Mouse (Mus musculus): ENCODE measurements around the gene Tmem132c.
"Not testable (repeated sequence)": the region's sequence is repeated elsewhere in the genome, so short reads cannot be mapped to it uniquely, and the experiment has no call there.

Tmem132c gene

DNA sequence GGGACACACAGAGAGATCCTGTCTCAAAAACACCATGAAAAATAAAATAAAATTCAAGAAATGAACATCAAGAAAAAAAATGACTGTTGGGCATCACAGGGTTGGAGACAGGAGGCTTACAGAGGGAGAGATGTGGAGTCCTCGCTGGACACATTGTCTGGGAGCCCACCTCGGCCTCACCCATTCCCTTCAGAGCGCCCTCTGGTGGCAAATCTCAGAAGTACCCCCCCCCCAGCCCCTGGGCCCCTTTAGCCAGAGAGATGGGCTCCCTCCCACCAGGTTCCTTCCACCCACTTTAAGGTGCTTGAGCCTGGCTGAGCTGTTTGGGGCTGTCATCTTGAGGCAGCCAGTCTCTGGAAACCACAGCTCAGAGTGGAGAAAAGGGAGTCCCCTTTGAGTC lies 99.5 kb downstream of the Tmem132c start:
- DNase-seq (ENCODE audit: inconsistent ontology term), result no peak

DNA sequence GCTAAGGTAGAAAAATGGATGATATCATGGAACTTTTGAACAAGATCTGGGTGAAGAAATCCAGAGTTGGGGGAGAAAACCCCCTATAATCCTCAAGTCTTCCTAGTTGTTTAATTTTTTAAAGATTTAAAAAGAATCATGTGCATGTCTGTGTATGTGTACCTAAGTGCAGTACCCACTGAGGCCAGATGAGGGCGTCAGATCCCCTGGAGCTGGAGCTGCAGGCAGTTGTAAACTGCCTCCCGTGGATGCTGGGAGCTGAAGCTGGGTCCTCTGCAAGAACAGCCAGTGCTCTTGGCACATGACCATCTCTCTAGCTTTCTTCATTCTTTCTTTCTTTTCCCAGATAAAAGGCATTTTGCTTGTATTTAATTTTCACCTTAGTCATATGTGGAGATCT lies 103.1 kb downstream of the Tmem132c start:
- DNase-seq (ENCODE audit: inconsistent ontology term), result no peak

DNA sequence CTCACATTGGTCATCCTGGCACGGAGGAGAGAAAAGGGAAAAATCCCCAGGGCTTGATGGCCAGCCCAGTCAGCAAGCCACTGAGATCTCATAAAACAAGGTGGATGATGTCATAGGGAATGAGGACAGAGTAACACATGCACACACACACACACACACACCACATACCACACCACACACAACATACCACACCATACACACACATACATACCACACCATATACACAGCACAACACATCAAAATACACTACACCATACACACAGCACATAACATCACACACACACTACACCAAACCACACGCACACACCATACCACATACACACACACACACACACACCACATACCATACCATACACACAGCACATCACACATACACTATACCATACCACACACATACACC lies 104.8 kb downstream of the Tmem132c start:
- no peak for DNase-seq (ENCODE audit: inconsistent ontology term)

DNA sequence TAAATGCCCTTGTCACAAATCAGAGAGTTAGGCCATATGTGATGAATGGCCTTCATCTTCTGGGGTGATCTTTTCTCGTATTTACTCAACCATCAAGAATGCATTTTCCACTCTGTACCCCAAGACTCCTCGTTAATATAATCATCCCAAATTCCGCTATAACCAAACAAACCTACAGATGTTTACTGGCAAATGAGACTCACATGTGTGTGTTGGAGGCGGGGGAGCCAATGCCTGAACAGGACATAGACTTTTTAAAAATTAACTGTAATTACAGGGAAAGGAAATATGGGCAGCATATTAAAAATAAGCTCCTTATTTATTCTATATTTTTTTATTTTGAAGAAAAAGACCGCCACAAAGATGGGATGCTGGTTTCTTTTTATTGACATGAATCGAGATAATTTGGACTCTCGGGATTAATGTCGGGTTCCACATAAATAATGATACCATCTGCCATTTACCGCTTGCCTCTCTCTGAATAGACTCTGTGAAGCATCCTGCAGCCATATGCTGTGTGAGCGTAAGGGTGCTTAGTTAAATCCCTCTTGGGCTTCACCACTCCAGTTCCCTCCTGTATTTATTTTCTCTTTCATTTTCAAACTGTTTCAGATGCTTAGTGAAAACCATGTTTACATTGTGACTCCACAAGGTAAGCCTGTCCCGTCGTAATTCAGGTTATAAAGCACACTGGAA lies 105.6 kb downstream of the Tmem132c start:
- no peak for DNase-seq (ENCODE audit: inconsistent ontology term)

DNA sequence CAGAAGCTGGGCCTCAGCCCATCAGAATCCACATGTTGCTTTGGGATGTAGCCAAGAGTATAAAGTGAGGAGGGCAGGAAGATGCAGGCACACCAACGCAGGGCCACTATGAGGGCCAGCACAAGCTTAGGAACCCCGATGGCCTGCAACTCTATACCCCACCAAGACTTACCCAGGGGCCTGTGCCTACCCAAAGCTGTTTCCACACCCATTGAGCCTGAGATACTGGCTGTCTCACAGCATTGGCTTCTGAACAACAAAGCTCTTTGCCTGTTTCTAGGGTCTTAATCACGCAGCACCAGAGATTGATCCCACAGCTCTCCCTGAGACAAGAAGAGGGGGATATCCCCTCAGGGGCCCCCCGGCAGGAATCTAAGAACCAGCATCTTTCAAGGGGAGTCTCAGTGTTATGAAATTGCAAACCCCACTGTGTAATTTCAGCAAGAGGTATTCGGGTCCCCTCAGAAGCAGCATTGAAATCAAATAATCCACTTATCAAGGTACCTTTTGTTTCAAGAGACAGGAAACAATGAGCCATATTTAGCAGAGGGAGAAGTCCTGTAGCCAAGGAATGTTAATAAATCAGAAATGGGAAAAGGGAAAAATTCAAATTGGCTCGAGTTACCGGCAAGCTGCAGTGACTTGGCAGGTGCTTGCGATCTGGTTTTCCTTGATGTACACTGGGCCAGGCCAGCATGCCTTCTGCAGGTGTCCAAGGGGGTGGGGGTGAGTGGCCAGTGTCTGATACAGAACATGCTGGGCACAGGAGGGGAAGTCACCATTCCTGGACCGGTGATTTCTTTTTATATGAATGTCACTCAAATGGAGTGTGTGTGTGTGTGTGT lies 107.8 kb downstream of the Tmem132c start:
- peak; percentile 85 for DNase-seq (ENCODE audit: inconsistent ontology term)

DNA sequence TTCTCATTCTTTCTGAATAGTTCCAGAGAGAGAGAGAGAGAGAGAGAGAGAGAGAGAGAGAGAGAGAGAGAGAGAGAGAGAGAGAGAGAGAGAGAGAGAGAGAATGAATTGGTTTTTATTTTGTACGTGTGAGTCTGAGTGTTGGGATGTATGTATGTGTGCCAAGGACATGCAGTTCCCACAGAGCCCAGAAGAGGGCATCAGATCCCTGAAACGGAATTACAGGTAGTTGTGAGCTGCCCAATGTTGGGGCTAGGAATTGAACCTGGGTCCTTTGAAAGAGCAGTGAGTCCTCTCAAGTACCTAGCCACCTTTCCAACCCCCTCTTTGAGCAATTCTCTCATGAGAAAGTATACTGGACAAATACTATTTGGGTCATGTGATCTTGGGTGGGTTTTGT lies 111.4 kb downstream of the Tmem132c start:
- no peak for DNase-seq (ENCODE audit: inconsistent ontology term)

DNA sequence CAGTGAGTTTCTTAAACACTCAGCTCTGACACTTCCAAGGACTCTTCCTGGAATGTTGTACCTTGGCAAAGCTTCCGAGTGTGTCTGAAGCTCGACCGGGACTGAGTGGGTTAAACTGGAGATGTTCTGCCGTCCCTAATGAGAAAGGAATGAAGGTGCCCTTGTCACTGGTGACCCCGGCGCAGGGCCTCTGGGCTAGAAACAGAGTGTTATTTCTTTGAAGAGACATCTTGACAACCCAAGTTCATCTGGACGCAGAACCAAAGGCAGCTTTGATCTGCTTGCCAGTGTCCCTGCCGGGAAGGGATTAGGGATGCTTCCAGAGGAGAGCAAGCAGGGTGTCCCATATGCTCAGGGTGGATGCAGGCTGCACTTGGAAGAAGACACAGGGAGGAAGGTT lies 114.2 kb downstream of the Tmem132c start:
- no peak for DNase-seq (ENCODE audit: inconsistent ontology term)

DNA sequence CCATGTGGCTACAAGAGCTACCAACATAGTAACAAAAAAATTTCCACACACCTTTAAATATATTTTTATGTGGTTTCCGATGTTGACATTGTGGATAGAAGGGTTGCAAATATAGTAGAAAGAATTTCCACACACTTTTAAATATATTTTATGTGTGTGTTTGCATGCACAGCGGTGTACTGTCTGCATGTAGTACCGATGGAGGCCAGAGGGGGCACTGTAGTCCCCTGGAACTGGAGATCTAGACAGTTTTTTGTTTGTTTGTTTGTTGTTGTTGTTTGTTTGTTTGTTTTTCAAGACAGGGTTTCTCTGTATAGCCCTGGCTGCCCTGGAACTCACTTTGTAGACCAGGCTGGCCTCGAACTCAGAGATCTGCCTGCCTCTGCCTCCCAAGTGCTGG lies 116.3 kb downstream of the Tmem132c start:
- DNase-seq (ENCODE audit: inconsistent ontology term), result not testable (repeated sequence)

DNA sequence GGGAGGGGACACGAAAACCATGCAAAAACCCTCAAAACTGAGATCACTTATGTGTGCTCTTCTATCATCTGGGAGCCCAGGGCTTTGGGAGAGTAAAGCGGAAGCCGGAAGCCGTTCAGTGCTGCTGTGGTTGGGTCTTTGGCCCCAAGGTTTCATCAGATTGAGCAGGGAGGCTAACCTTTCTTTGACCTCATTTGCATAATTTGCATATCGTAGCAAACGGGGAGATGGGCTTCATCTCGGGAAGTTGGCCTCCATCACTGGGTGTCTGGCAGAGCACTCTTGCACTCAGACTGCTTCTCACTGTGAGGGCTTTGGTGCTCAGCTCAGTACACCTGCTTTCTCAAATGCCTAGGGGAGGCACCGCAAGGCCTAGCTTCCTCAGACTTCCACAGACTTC lies 119.5 kb downstream of the Tmem132c start:
- DNase-seq (ENCODE audit: inconsistent ontology term), result no peak

DNA sequence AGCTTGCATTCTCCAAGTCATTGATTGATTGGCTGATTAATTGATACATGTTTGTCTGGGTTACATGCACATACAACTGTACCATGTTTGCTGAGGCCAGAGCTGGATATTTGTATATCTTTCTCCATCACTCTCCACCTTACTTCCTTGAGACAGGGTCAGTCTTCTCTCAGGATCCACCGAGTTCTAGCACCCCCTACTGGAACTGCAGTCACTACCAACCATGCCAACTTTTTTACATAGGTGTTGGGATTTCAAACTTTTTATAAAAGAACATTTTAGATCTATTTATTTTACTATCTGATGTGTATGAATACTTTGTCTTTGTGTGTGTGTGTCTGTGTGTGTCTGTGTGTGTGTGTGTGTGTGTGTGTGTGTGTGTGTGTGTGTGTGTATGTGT lies 123.5 kb downstream of the Tmem132c start:
- no peak for DNase-seq (ENCODE audit: inconsistent ontology term)

DNA sequence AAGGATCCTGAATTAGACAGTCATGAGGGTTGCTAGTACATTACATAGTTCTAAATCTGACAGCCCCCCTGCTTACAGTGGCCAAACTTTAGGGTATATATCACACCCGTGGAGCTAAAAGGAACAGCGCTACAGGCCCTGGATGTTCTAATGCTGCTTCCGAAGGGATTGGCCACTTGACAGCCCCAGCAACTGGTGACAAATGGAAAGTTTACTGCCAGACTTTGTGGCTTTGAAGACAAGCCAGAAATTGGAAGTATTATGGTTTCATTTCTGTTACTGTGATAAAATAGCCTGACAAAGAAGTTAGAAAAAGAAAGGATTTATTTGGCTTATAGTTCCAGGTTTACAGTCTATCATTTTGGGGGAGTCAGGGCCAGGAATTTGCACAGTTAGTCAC lies 126.6 kb downstream of the Tmem132c start:
- no peak for DNase-seq (ENCODE audit: inconsistent ontology term)

DNA sequence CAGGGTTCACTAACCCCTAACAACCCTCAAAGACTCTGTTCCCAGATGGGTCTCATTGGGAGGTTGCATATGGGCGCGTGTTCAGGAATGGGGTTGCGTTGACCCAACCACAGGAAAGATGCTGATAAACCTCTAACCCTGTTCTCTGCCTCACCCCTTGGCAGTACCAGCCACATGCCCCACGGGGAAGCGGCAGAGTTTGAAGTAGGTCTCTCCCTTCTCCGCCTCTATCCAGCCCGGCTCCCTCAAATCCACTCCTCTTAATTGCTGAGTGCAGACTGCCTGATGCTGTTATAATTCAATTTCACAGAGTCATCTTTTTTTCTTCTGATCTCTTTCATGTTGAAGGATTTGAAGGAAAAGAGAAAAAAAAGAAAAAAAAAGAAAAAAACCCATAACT lies 128.2 kb downstream of the Tmem132c start:
- no peak for DNase-seq (ENCODE audit: inconsistent ontology term)

DNA sequence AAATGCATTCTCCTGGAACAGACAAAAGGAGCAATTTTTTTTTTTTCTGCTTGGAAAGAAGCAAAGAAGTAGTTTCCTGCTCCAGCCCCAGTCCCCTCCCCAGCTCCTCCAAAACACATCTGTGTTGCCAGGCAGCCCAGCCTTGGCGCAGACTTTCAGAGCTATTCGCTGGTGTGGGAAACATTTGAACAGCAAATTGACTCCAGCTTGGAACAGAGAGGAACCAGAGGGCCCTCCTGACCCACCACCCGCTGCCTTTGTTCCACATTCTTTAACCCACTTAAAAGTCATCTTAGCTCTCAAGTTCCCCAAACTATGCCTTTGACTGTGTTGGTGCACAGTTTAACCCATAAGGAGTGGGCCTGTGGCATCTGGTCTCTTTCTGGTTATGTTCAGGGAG lies 128.9 kb downstream of the Tmem132c start:
- DNase-seq (ENCODE audit: inconsistent ontology term), result peak; percentile 65

DNA sequence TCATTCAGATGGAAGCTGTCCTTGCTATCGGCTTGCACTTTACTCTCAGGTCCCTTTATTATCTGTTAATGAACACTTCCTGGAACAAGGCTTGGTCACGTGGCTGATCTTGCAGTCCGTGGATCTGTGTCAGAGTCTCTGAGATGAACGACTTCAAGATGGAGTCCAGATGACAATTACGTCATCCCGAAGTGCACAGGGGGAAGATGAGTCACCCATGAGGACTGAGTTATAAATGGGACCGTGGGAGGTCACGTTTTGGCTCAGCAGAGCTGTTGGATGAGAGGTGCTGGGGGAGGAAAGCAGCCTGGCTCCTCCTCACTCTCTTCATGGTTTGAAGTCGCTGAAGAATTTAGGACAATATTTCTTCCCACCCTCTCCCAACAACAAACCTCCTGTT lies 132.6 kb downstream of the Tmem132c start:
- DNase-seq (ENCODE audit: inconsistent ontology term), result no peak

DNA sequence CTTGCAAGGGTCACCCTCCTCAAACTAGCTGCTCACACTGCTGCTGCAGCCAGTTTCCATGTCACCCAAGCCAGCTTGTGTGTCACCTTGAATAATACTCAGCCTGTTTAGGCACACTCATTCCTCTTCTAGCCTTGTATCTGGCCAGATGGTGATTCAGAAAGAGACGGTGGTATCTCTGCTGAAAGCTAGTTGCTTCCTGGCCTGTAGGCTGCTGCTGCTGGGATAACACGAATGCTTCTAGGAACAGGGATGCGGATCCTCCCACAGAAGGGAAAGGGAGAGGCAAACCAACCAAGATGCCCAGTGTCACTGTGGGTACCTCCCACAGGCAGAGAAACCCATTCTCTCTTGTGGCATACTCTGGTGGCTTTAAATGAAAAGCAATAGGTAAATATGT lies 134.0 kb downstream of the Tmem132c start:
- DNase-seq (ENCODE audit: inconsistent ontology term), result no peak

DNA sequence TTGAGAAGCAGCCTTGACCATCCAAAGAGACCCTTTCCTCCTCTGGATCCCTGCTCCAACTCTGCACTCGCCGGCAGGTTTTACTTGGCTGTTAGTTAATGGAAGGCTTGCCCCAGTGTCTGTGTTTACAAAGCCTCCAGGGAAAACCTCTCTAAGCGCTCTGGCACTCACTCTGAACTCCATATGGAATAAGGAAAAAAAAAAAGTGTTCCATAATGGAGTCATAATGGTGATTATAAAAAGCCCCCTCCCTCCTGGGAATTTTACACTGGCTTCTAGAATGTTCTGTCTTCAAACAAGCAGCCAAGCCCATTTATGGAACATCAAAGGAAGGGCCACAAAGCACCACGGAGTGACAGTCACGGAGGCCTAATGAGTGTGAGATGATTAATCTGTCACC lies 136.9 kb downstream of the Tmem132c start:
- DNase-seq (ENCODE audit: inconsistent ontology term), result no peak

DNA sequence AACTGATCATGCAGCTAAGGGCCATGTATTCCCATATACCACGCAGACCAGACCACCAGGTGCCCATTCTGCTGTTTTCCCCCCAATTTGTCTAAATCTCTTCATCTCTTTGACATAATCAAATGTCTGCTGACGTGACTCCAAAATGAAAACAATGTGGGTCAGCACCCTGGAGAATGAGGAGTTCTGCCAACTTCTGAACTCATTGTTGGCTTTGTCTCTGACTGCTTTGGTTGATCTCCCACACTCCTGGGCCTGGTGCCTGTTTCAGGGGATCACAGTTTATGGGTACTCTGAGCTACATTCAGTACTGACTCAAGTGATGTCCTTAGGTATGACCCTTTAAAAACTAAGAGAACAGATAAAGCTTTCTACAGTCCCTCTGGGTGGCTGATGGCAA lies 137.7 kb downstream of the Tmem132c start:
- peak; percentile 52 for DNase-seq (ENCODE audit: inconsistent ontology term)

DNA sequence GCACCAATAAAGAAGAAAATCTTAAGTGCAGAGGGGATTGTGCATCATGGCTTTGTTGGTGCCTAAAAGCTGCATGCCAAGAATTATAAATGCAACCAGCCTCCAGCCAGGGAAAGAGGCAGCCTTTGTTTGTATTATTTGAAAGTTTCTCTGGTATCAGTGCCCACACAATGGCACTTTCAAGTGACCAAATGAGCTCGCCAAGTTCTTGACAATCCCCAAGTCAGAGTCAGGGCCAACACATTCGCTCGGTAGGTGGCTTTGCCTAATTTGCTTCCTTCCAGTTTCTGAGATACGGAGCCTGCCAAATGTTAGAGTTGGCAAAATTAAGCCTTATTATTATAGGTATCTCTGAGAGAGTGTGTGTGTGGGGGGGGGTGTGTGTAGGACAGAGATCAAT lies 139.6 kb downstream of the Tmem132c start:
- DNase-seq (ENCODE audit: inconsistent ontology term), result peak; percentile 80

DNA sequence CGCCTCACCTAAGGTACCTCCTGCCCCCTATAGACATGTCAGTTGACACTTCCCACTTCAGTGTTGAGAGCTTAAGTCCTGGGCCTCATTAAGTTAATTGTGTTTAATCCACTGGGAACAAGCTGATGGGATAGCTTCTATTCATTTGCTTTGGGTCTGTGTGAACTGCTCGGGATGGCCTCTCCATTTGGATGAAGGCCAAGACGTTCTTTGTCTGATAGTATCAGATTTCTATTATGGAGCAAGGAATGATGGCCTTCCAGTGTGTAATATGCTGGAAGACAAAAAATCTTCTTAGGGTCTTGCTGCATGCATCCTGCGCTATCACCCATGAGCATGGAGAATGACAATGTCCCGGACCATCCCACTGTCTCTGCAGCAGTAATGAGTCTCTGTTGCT lies 141.0 kb downstream of the Tmem132c start:
- no peak for DNase-seq (ENCODE audit: inconsistent ontology term)

DNA sequence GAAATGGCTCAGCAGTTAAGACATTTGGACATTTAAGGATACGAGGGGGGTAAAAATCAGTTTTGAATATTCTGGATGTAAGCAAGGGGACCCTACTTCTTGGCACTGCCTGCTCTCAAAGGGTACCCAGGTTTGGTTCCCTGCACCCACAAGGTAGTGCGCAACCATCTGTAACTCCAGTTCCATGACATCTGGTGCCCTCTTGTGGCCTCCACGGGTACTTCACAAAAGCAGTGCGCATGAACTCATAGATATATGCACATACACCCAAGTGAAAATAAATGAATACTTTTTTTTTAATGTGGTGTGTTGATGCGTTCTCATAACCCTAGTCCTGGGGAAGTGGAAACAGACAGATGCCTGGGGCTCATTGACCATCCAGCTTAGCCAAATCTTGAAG lies 149.6 kb downstream of the Tmem132c start:
- DNase-seq (ENCODE audit: inconsistent ontology term), result no peak

DNA sequence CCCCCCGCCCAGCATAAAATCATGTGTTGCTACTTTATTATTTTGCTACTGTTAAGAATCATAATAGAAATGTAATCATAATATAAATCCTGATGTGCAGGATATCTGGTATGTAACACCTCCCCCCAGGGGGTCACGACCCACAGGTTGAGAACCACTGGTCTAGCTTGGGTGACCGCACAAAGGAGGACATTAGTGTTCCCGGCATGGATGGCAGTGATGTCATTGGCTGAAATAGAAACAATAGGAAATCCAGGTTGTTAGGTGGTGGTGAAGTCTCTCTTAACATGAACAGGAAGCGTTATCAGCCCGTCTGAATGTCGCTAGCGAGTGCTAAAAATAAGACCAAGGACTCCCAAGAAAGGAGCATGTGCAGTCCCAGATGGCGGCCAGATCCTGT lies 155.3 kb downstream of the Tmem132c start:
- no peak for DNase-seq (ENCODE audit: inconsistent ontology term)

DNA sequence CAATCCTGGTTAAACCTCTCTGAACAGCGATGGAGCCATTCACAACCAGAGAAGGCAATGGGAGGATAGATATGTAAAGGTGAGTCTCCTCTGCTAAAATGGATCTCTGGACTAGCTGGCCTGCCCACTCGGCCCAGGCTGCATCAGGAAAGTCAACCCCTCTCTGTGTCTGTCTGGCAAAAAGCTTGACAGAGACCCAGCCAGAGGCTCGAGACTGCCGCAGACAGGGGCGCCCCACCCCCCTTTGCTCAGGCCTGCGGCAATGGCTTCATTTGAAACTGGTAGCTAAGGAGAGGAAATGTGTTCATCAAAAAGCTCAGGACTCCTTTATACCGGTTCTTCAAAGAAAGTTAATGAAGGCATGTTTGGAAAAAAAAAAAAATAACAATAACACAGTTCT lies 156.4 kb downstream of the Tmem132c start:
- no peak for DNase-seq (ENCODE audit: inconsistent ontology term)

DNA sequence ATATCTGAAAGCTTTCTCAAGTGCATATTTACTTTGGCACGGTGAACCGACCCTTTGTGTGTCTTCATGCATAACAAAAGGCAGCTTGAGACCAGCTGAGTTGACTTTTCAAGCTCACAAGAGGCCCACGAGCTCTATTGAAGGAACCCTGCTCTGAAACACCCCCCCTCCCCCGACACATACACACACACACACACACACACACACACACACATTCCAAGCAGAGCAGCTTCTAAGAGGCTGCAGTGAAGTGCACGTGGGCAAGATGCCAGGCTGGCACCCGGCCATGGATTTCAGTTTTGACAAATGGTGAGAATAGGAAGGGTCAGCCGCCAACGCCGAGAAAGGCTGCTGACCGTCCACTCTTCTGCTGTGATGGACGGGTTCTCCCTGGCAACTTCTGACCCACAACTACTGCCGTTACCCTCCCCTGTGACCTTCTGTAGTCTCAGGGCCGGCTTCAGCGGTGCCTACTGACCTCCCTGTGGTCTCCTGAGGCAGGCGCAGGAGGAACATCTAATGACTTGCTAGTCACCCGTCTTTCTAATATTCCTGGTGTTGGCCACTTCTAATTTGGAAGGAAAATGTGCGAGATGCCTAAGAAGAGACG lies 163.9 kb downstream of the Tmem132c start:
- peak; percentile 81 for DNase-seq (ENCODE audit: inconsistent ontology term)

Data from Muller cell, postnatal 12 days (primary cell).